Comparison of ENCODE assay signal across 9 mouse cellular contexts in the genomic region with DNA sequence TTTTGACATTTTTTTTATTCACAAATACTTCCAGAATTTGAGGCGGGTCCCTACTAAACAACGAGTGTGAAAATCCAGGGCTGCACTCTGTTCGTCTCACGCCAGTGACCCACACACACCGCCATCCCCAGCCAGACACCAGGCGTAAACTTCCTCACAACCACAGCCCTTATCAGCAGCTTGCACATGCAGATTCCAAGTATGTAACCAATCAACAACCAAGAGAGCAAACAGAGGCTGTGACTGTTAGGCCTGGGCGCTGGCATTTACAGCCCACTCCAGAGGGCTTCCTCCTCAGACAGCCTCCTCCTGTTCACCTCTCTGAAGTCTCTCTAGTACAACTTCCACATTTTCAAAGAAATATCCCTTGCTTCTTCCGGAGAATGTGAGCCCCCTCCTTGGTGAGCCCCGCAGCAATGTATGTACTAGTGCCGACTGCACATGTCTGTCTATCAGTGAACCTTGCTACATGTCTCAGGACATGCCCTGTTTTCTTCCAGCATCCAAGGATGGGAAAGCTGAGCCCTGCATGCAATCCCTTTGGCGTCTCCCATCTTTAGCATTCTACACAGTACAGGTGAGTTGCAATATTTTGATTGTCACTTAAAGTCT. TPM values are rescaled to one million over a fixed set of nuclear protein-coding genes. Genes with fewer than 3 reads are reported as not detected.
A peak's percentile ranks its signal among the peaks of the same experiment; 100 is the strongest.
DNase-seq lines count a peak whose midpoint lies in the region; ATAC-seq and TF ChIP-seq lines count a peak whose summit lies in the region.
"Had no signal": no experiment of that assay in that cellular context is flagged by ENCODE, and none has a peak within 500 bp of the region (broad histone marks: within the 10 kb centered on the region; RNA-seq: fewer than 3 reads in every experiment).

No protein-coding gene starts in this region.

- no peaks in the 10 kb centered on the region for H3K36me3 ChIP-seq in lung, embryonic 15.5 days
- H3K36me3 ChIP-seq in forebrain, embryonic 14.5 days (ENCODE audit: control insufficient read depth, insufficient read depth, low read length): no peaks in the 10 kb centered on the region
- H3K36me3 ChIP-seq in liver, embryonic 12.5 days: no peaks in the 10 kb centered on the region
- no peaks in the 10 kb centered on the region for H3K36me3 ChIP-seq in midbrain, postnatal 0 days (ENCODE audit: insufficient read depth, low read length)
- H3K36me3 ChIP-seq: limb, embryonic 15.5 days had no signal

- 0 out of 2 replicates have a peak, but pooled peaks have one; percentile 21 for ATAC-seq in lung, embryonic 15.5 days (ENCODE audit: borderline replicate concordance, extremely low read depth, low FRiP score, low TSS enrichment)
- no peak for ATAC-seq in forebrain, embryonic 14.5 days
- peak; percentile 89 for ATAC-seq in liver, embryonic 12.5 days
- ATAC-seq in midbrain, postnatal 0 days (ENCODE audit: low FRiP score): no peak

- no peaks in the 10 kb centered on the region for H3K9me3 ChIP-seq in lung, embryonic 15.5 days
- no peaks in the 10 kb centered on the region for H3K9me3 ChIP-seq in forebrain, embryonic 14.5 days (replicated peaks; ENCODE audit: control insufficient read depth, low read length)
- no peaks in the 10 kb centered on the region for H3K9me3 ChIP-seq in liver, embryonic 12.5 days (replicated peaks)
- H3K9me3 ChIP-seq in midbrain, postnatal 0 days (ENCODE audit: low read length): no peaks in the 10 kb centered on the region
- H3K9me3 ChIP-seq: limb, embryonic 15.5 days had no signal

- no peak for TF ChIP-seq CTCF in lung, adult 2 months (IDR thresholded peaks at IDR 0.05; ENCODE audit: insufficient read depth, low read length)
- no peak for TF ChIP-seq CTCF in midbrain, postnatal 0 days (IDR thresholded peaks at IDR 0.05)

- no peak for TF ChIP-seq POLR2A in lung, adult 2 months (IDR thresholded peaks at IDR 0.05; ENCODE audit: borderline replicate concordance, extremely low read depth, low read depth, low read length)

- peaks cover 14% of the 10 kb centered on the region for H3K4me1 ChIP-seq in lung, embryonic 15.5 days
- no peaks in the 10 kb centered on the region for H3K4me1 ChIP-seq in lung, adult 2 months (ENCODE audit: control insufficient read depth, insufficient read depth, low read length)
- peaks cover 7% of the 10 kb centered on the region; the same call in 1 of the 2 replicates for H3K4me1 ChIP-seq in forebrain, embryonic 14.5 days (ENCODE audit: control insufficient read depth, insufficient read depth, low read length)
- peaks cover 26% of the 10 kb centered on the region for H3K4me1 ChIP-seq in liver, embryonic 12.5 days
- no peaks in the 10 kb centered on the region for H3K4me1 ChIP-seq in midbrain, postnatal 0 days (ENCODE audit: insufficient read depth, low read length)

- no peak overlapping the region for H3K27ac ChIP-seq in lung, embryonic 15.5 days
- no peak overlapping the region for H3K27ac ChIP-seq in forebrain, embryonic 14.5 days (ENCODE audit: low read depth, low read length)
- no peak overlapping the region for H3K27ac ChIP-seq in liver, embryonic 12.5 days
- no peak overlapping the region for H3K27ac ChIP-seq in midbrain, postnatal 0 days (ENCODE audit: low read depth, low read length)
- H3K27ac ChIP-seq: limb, embryonic 15.5 days had no signal

- no peak for DNase-seq in lung, adult 2 months
- no peak for DNase-seq in forebrain, embryonic 14.5 days (ENCODE audit: low spot score)
- DNase-seq in midbrain, postnatal 0 days (ENCODE audit: low spot score): no peak
- no peak for DNase-seq in spleen, adult 18-20 months
- DNase-seq in cerebellum, adult 9-11 months: no peak
- DNase-seq in adrenal gland, adult 2 months: no peak

- H3K9ac ChIP-seq in lung, embryonic 15.5 days: no peak overlapping the region
- no peak overlapping the region for H3K9ac ChIP-seq in forebrain, embryonic 14.5 days (ENCODE audit: low read length)
- no peak overlapping the region for H3K9ac ChIP-seq in liver, embryonic 12.5 days
- H3K9ac ChIP-seq in midbrain, postnatal 0 days (replicated peaks; ENCODE audit: low read length, poor library complexity, severe bottlenecking): no peak overlapping the region
- H3K9ac ChIP-seq: limb, embryonic 15.5 days had no signal

- no peak overlapping the region for H3K4me2 ChIP-seq in lung, embryonic 15.5 days
- peak overlapping the region; percentile 33; the same call in 1 of the 2 replicates for H3K4me2 ChIP-seq in forebrain, embryonic 14.5 days (ENCODE audit: low read length)
- H3K4me2 ChIP-seq in liver, embryonic 12.5 days: peak overlapping the region; percentile 14; the same call in 1 of the 2 replicates
- H3K4me2 ChIP-seq in midbrain, postnatal 0 days (ENCODE audit: low read depth, low read length, poor library complexity, severe bottlenecking): peak overlapping the region; percentile 78

- WGBS in lung, embryonic 15.5 days: 50% methylated on average over 11 of the region's 11 CpGs
- 34% methylated on average over 11 of the region's 11 CpGs for WGBS in lung, adult 2 months
- 83% methylated on average over 11 of the region's 11 CpGs for WGBS in forebrain, embryonic 14.5 days
- WGBS in liver, embryonic 12.5 days (ENCODE audit: insufficient replicate concordance): 15% methylated on average over 11 of the region's 11 CpGs
- whole genome bisulfite sequencing in midbrain, postnatal 0 days: 53% methylated on average over 11 of the region's 11 CpGs

- no peak overlapping the region for H3K4me3 ChIP-seq in lung, embryonic 15.5 days
- no peak overlapping the region for H3K4me3 ChIP-seq in lung, adult 2 months (replicated peaks; ENCODE audit: extremely low read depth, low read depth, low read length)
- H3K4me3 ChIP-seq in forebrain, embryonic 14.5 days (ENCODE audit: low read depth, low read length): peak overlapping the region; percentile 51; the same call in 1 of the 2 replicates
- no peak overlapping the region for H3K4me3 ChIP-seq in liver, embryonic 12.5 days
- H3K4me3 ChIP-seq in midbrain, postnatal 0 days (ENCODE audit: low read depth, low read length): peak overlapping the region; percentile 61
- H3K4me3 ChIP-seq: limb, embryonic 15.5 days had no signal

- peaks cover 49% of the 10 kb centered on the region for H3K27me3 ChIP-seq in lung, embryonic 15.5 days
- peaks cover 6% of the 10 kb centered on the region; the same call in 1 of the 2 replicates for H3K27me3 ChIP-seq in forebrain, embryonic 14.5 days (replicated peaks; ENCODE audit: control insufficient read depth, insufficient read depth, low read length)
- H3K27me3 ChIP-seq in liver, embryonic 12.5 days (replicated peaks): peaks cover 58% of the 10 kb centered on the region
- no peaks in the 10 kb centered on the region; the same call in 1 of the 2 replicates for H3K27me3 ChIP-seq in midbrain, postnatal 0 days (ENCODE audit: insufficient read depth, low read length)

RNA-seq across cellular contexts. Expression of a gene that starts 2.5 kb away (rescaled TPM):
- 0.55 and 0.61 TPM in 2 replicates for polyA plus RNA-seq in lung, embryonic 15.5 days (2015; fragmentation: Nextera tagmentation; extraction: Ambion mirVana)
- 0.67 and 1.2 TPM in 2 replicates for polyA plus RNA-seq in lung, adult 2 months (2012; rRNA removed)
- 8.4 and 16.7 TPM in 2 replicates for polyA plus RNA-seq in forebrain, embryonic 14.5 days (2014; fragmentation: Nextera tagmentation; extraction: Ambion mirVana)
- polyA plus RNA-seq in liver, embryonic 12.5 days (2016; fragmentation: Nextera tagmentation; extraction: Ambion mirVana): 0.05 and 0.10 TPM in 2 replicates
- 14.9 and 19.6 TPM in 2 replicates for total RNA-seq in midbrain, postnatal 0 days (2014; rRNA removed)
- polyA plus RNA-seq in midbrain, postnatal 0 days (2015; fragmentation: Nextera tagmentation; extraction: Ambion mirVana): 17.3 and 18.1 TPM in 2 replicates
- 1 to 10 TPM in 1 of 2 experiments, under 1 TPM in 1; 0.72 to 1.2 TPM for total RNA-seq in adrenal gland, adult 2 months (2021)
- polyA plus RNA-seq in adrenal gland, adult 2 months (2012; rRNA removed): 0.93 and 2.6 TPM in 2 replicates

Comparison
In these comparisons a context has a peak if more than half of its experiments do, and no peak if none do; other contexts are left out.
1. ATAC-seq: peak in lung, embryonic 15.5 days (single experiment) and liver, embryonic 12.5 days (single experiment); none in forebrain, embryonic 14.5 days (single experiment) and midbrain, postnatal 0 days (single experiment).
2. H3K4me3 ChIP-seq: peak in forebrain, embryonic 14.5 days (single experiment) and midbrain, postnatal 0 days (single experiment); none in lung, embryonic 15.5 days (single experiment), lung, adult 2 months (single experiment) and liver, embryonic 12.5 days (single experiment).